Mouse (Mus musculus) cerebellum, adult 2 months (tissue): ENCODE data around the gene Tcf20.

Source experiments
- CTCF ChIP-seq: fragments of 200-500 bp; IDR thresholded peaks from 2 replicates; pipeline ENCODE4 v1.5.1; 2011; ENCODE audit warnings: low read depth, mild to moderate bottlenecking, control low read depth, low read length, moderate library complexity, borderline replicate concordance; ENCODE audit not compliant: insufficient read depth
- POLR2A ChIP-seq: fragments of 200-500 bp; IDR thresholded peaks from 2 replicates; pipeline ENCODE4 v1.6.1; 2011; ENCODE audit warnings: low read length, control low read depth, borderline replicate concordance; ENCODE audit not compliant: insufficient read depth

GRCm38 (mm10) chr15:82822347-82822746 is 165.3 kb downstream of the Tcf20 start:
- TF ChIP-seq CTCF (no peak), POLR2A (no peak)
